Mouse (Mus musculus) left cerebral cortex, postnatal 10 days (tissue): ENCODE measurements around the gene Vmn1r83. TPM values are rescaled to one million over a fixed set of nuclear protein-coding genes. Genes with fewer than 3 reads are reported as not detected.

ENCODE experiments used
- DNase-seq, 2 experiments: peaks; one replicate each; pipeline ENCODE4 v3.0.0; 2021 to 2022; ENCODE audit warnings: low spot score in 2 of 2, mixed read lengths in 1 of 2; ENCODE audit errors: extremely low spot score in 1 of 2
- intact Hi-C: fragments of 180-260 bp; cut with DNase I; formaldehyde crosslinking; loops from one replicate; pipeline ENCODE4 v1.15.1; 2025
- microRNA-seq: library from miRNA; unstranded; fragments of <30 nt; microRNA quantifications from one replicate; pipeline ENCODE4 v1.2.0, GENCODE M21; 2022
- total RNA-seq, 2 experiments: library from RNA; stranded (reverse); gene quantifications; 2 replicates each; pipeline ENCODE4 v1.2.3; 2021

Vmn1r83 gene
- not detected for total RNA-seq

DNA sequence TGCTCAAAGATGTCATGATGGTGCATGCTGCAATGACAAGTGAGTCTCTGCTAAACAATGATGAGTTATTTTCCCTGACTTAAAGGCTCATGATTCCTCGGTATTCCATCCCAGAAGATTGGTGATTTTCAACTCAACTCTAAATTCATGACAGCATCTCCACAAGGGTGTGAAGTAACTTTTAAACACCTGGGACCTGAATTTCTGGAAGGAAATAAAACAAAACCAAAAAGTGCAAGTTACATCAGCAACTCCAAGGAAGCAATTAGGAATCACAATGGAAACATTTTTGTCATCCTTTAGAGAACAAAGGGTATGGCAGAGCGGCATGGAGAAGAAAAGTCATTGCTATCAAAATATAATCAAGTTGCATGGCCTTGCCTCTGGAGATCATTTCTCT lies at the start of gene Vmn1r83:
Gene Vmn1r83, minus strand, starts transcription at position 101 of the 400 bp plus-strand sequence.
- intact Hi-C loops: no loop called here
- no peak for DNase-seq

- intact Hi-C loops: no loop called here
- no peak for DNase-seq
Measured at GRCm38 (mm10) chr7:12369173-12369572, 39.9 kb upstream of the Vmn1r83 start, which contains the start of gene Vmn1r84. Gene Vmn1r84, minus strand, starts transcription at chr7:12369273.

DNA sequence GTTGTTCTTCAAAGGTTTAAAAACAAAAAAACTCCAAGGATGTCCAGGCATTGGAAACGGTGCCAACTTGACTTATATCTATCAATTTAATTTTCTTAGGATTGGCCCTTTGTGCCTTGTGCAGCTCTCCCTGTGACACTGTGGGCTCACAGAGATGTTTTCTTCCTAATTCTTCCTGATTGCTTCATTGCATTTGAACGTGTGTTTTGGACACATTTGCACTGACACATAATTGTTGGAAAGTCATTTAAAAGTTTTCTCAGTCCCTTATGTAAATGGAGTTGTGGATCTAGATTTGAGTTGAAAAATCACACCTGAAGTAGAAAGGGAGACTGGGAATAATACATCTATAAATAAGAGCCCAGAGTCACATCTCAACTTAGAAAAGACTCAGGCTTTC lies 29.2 kb downstream of the Vmn1r83 start, which contains the start of gene Vmn1r82:
Gene Vmn1r82, plus strand, starts transcription at position 301 of the 400 bp plus-strand sequence.
- no peak for DNase-seq
- intact Hi-C loops: no loop called here

Small RNAs within 50 kb of the gene (microRNA-seq; reads per million reads assigned to microRNA genes)
- not detected for gene Gm23521

Other genes with a start within 250 kb of the Vmn1r83 start
- gene Vmn1r78, start 179.2 kb downstream of the Vmn1r83 start, total RNA-seq: not detected
- gene Vmn1r79, start 158.2 kb downstream of the Vmn1r83 start, total RNA-seq: not detected
- gene Vmn1r80, start 140.2 kb downstream of the Vmn1r83 start, total RNA-seq: not detected
- gene Vmn1r81, start 61.2 kb downstream of the Vmn1r83 start, total RNA-seq: under 1 TPM; 0.13 to 0.26 TPM
- not detected for gene Vmn1r82, start 29.1 kb downstream of the Vmn1r83 start, total RNA-seq
- gene Vmn1r84, start 39.8 kb upstream of the Vmn1r83 start, total RNA-seq: not detected
- gene Zfp551, start 93.3 kb upstream of the Vmn1r83 start, total RNA-seq: 1 to 10 TPM; 8.0 to 8.1 TPM
- 10 to 100 TPM; 14.1 to 15.5 TPM for gene Zfp606, start 148.8 kb upstream of the Vmn1r83 start, total RNA-seq
- not detected for gene 2900092C05Rik, start 183.0 kb upstream of the Vmn1r83 start, total RNA-seq